Mouse (Mus musculus) neutrophil, adult 5-6 weeks (primary cell): ENCODE data around the gene Olfr137. TPM values are rescaled to one million over a fixed set of nuclear protein-coding genes. Genes with fewer than 3 reads are reported as not detected.

Experiments used
- ATAC-seq: fragments of 151-379, 151-347 bp; 2 replicates; pipeline ENCODE4 v1.8.0; 2017; ENCODE audit warnings: mild to moderate bottlenecking, moderate TSS enrichment; ENCODE audit not compliant: insufficient number of reproducible peaks, poor library complexity, low FRiP score, severe bottlenecking; ENCODE audit errors: extremely low read depth
- total RNA-seq: library from RNA; stranded (forward); fragments of 200-1000 nt; gene quantifications from 2 replicates; pipeline ENCODE4 v1.2.3, GENCODE M21; 2017

Olfr137 gene
- 0.81 TPM in 1 of 2 replicates, not detected in the other for total RNA-seq

GRCm38 (mm10) chr17:38307470-38307869, at the start of gene Olfr137:
Olfr137 (minus strand) TSS chr17:38307570.
- ATAC-seq: no peak

- no peak for ATAC-seq
Measured at GRCm38 (mm10) chr17:38329531-38329930, 22.2 kb upstream of the Olfr137 start, which contains the start of gene Olfr136. Olfr136 (plus strand) TSS chr17:38329831.

GRCm38 (mm10) chr17:38260735-38261134, 46.6 kb downstream of the Olfr137 start, which contains the start of gene Olfr138:
Olfr138 (plus strand) TSS chr17:38261035.
- ATAC-seq: no peak

Other genes starting within 250 kb of the Olfr137 start
- gene Olfr129, start 247.5 kb downstream of the Olfr137 start, total RNA-seq: 0.12 TPM in 1 of 2 replicates, not detected in the other
- not detected in 2 replicates for gene Olfr130, start 243.6 kb downstream of the Olfr137 start, total RNA-seq
- not detected in 2 replicates for gene Olfr131, start 218.9 kb downstream of the Olfr137 start, total RNA-seq
- not detected in 2 replicates for gene Olfr132, start 173.0 kb downstream of the Olfr137 start, total RNA-seq
- not detected in 2 replicates for gene Olfr133, start 162.3 kb downstream of the Olfr137 start, total RNA-seq
- not detected in 2 replicates for gene Olfr134, start 136.2 kb downstream of the Olfr137 start, total RNA-seq
- 1.4 TPM in 1 of 2 replicates, not detected in the other for gene Olfr135, start 103.2 kb downstream of the Olfr137 start, total RNA-seq
- not detected in 2 replicates for gene Olfr138, start 46.5 kb downstream of the Olfr137 start, total RNA-seq
- 0.25 TPM in 1 of 2 replicates, not detected in the other for gene Olfr136, start 22.3 kb upstream of the Olfr137 start, total RNA-seq
- gene Esp36, start 112.6 kb upstream of the Olfr137 start, total RNA-seq: not detected in 2 replicates
- gene Esp34, start 246.6 kb upstream of the Olfr137 start, total RNA-seq: 0.25 TPM in 1 of 2 replicates, not detected in the other